Mouse (Mus musculus): ENCODE data around the gene Rab11fip4. TPM values are rescaled to one million over a fixed set of nuclear protein-coding genes. Genes with fewer than 3 reads are reported as not detected.
A peak's percentile ranks its signal among the peaks of the same experiment; 100 is the strongest.
"Not testable (repeated sequence)": the region's sequence is repeated elsewhere in the genome, so short reads cannot be mapped to it uniquely, and the experiment has no call there.

Rab11fip4 gene
- polyA plus RNA-seq, 3 experiments from 2014 or later = 10.3 to 14.3 (median 12.6) TPM

DNA sequence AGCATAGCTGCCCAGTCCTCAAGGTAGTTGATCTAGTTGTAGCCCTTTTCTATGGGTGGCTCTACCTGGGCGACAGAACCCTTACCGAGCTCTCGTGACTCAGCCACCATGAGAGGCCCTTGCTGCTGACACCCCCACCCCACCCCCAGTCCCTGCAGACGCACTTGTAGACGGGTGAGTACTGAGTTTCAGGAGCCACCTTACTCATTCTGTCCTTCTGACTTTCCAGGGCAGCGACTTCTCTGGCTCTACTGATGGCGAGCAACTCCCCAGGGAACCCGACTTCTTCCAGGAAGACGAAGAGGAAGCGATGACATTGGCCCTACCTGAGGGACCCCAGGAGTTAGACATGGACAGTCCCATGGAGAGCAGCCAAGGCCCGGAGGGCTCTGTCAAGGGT is 89.5 kb downstream of the Rab11fip4 start:
- ATAC-seq = no peak

DNA sequence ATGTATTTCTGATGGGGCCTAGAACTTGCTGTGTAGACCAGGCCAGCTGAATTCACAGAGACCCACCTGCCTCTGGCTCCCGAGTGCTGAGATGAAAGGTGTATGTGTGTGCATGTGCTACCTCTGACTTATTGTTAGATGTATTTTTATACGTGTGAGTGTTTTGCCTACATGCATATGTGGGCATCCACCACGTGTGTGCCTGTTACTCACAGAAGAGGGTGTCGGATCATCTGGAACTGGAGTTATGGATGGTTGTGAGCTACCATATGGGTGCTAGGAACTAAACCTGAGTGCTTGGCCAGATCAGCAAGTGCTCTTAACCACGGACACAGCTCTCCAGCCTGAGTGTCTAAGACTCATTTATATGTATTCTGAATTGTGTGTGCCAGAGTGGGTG is 90.2 kb downstream of the Rab11fip4 start:
- ATAC-seq = no peak

DNA sequence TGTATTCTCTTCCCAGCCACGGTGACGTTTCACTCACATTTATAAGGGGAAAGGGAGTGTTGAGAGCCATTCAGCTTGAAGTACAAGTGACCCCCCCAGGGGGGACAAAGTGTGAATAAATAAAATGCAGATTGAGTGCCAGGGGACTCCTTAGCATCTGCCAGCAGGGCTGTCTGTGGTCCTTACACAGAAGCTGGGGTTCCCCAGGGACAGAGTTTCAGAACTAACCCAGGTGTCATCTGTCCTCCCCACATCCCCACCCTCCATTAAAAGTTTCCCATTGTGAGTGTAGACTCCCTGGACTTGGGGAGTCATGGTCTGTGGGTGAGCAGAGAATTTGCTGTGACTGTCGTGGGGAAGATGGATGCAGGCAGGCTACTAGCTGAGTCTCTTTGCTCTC is 90.8 kb downstream of the Rab11fip4 start:
- no peak for ATAC-seq

DNA sequence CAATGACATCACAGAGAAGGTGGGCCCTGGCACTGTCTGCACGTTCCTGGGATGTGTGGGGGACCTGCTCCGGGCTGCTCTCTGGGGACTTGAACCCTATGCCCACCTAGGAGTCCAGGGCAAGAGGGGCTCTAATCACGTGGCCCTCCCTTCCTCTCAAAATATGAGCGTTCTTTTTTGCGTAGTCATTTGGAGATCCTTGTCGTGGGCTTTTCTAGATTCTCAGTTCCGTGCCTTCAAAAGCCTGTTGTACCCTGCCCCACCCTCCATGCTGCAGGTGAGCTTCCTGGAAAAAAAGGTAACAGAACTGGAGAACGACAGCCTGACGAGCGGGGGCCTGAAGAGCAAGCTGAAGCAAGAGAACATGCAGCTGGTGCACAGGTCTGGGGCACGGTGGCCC is 94.1 kb downstream of the Rab11fip4 start:
- ATAC-seq = no peak

DNA sequence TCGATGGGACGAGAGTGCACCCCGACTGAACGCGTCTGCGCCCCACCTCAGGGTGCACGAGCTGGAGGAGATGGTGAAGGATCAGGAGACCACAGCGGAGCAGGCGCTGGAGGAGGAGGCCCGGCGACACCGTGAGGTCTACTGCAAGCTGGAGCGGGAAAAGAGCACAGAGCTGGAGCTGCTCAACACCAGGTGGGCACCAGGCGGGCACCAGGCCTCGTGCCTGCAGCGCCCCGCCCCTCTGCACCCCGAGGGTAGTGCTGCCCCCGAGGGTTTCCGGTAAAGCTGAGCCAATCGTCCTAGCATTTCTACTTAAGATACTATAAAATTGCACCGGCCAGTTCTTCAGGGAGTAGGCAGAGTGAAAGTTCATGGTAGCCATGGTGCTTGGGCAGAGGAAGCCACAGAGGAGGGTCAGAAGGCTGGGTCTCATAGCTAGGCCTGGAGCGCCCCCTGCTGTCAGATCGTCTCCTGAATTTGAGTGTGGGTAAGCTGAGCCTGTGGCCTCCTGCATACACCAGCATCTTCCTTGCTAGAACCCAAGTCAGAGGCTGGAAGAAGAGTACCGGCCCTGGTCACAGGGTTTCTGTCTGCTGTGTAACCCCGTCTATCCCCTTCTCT is 95.6 kb downstream of the Rab11fip4 start:
- ATAC-seq = peak; percentile 75

DNA sequence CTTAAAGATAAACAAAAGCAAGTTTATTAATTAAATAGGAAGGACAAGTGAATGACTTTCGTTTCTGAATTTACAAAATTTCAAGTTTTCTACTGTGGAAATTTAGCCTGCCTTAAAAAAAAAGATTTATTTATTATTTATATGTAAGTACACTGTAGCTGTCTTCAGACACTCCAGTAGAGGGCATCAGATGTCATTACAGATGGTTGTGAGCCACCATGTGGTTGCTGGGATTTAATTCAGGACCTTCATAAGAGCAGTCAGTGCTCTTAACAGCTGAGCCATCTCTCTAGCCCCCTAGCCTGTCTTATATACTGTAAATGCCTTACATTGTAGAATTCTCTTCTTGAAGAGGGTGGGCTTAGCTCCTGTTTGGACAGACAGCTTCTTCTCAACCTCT is 98.9 kb downstream of the Rab11fip4 start:
- ATAC-seq = no peak

DNA sequence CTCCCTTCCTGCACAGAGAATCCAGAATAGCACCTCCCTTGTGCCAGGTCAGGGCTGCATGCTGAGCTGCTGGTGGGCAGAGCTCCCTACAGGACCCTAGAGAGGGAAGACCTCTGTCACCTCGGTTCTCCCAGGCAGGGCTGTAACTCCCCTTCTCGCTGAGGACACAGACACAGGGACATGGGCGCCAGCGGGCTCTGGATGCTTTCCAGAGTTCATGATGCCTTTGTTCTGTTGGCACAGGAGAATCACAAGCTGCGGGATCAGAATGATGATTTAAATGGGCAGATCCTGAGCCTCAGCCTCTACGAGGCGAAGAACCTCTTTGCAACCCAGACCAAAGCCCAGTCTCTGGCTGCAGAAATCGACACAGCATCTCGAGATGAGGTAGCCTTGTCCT is 100.5 kb downstream of the Rab11fip4 start:
- no peak for ATAC-seq

DNA sequence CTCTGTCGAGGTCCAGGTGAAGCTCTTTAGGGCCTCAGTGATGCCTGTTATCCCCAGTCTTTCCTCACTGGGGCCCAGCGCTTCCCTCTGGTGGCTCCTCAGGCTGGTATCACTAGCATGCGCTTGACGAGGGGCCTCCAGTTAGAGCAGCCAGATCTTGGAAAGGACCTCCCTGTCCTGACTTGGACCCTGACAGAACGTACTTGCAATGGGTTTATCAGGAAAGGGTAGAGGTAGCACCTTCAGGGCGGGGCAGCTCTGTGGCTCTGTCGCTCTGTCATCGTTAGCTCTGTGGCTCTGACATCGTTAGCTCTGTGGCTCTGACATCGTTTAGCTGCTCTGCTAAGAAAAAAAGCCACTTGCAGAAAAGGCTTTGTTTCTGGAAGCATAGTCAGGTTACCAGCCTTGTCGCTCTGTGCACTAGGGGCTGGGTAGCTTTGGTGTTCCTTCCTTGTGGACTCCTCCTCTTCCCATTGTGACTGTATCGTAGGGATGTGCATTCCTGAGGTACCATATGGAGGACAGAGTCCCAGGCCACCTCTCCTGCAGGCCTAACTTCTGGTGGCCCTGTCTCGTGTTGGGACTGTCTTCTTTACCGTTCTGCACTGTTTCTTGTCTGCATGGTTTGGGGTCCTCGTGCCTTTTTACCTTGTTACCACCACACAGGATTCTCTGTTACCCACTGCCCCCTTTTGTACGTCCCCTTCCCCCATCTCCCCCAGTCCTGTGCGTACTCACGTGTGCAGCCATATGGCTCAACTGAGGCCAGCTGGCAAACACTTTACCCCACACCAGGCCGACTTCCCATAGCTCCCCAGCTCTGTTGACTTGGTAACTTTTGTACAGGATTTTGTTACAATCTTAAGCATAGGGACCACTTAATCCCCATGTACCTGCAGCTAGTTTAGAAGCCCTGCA is 105.6 kb downstream of the Rab11fip4 start:
- ATAC-seq = no peak

DNA sequence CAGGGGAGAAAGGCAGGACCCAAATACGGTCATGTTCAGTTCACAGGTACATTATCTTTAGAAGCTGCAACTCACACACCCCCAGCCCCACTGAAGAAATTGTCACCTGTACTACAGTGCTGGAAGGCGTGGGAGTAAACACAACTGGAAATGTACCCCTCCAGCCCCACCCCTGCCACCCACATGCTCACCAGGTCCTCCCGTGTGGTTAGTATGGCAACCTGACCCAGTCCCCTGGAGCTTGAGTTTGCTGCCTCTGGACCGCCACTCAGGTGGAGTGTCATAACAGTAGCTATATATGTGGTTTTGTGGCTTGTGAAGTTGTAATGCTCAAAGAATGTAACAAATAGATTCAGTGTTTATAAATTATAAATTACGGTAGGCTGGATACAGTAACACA is 107.1 kb downstream of the Rab11fip4 start:
- peak; percentile 28 for ATAC-seq

DNA sequence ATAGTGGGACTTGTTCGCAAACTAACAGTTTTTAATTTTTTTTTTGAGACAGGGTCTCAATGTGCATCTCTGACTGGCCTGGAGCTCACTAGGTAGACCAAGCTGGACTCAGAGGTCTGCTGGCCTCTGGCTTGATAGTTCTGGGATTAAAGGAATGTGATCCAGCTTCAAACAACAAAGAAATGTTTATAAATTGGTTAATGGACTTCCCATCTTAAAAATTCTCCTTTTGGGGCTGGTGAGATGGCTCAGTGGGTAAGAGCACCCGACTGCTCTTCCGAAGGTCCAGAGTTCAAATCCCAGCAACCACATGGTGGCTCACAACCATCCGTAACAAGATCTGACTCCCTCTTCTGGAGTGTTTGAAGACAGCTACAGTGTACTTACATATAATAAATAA is 107.5 kb downstream of the Rab11fip4 start:
- not testable (repeated sequence) for ATAC-seq

DNA sequence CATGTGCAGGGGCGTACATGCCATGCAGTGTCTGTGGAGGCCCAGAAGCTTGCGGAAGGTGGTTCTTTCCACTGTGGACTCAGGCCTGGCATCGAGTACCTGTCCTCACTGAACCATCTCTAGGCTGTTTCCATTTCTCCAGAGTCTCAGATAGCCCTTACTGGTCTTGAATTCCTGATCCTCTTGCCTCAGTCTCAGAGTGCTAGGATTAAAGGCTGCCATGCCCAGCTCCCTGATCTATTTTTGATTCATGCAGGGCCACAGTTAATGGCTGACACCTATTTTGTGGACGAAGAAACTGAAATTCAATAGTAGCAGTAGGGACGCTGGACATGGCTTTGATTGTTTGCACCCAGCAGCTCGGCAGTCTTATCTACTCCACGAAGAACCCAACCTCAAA is 110.5 kb downstream of the Rab11fip4 start:
- ATAC-seq = no peak

DNA sequence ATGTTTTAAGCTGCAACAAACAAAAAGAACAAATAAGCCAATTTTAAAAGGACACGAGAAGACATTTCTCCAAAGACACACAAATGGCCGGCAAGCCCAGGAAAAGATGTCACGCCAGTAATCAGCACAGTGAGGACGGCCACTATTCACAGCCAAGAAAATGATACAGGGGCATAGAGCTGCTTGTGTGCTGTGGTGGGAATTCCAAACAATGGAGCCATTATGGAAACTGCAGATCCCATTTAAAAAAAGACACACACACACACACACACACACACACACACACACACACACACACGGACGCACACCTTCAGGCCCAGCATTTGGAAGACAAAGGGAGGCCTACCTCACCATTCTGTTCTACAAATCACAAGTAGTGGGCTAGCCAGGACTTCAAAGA is 111.1 kb downstream of the Rab11fip4 start:
- no peak for ATAC-seq

DNA sequence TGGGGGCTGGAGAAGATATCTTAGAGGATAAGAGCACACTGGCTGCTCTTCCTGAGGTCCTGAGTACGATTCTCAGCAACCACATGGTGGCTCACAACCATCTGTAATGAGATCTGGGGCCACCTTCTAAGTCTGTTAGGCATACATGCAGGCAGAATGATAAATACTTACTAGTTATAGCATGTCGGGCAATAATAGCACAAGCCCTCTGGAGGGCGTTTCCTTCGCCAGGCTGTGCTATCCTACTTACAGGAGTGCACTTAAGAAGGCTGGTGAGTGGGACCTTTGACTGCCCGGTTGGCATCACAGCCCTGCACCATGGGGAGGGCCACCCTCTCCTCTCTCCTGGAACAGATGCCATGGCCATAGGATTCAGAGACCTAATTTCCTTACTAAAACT is 112.4 kb downstream of the Rab11fip4 start:
- ATAC-seq = peak; percentile 58

DNA sequence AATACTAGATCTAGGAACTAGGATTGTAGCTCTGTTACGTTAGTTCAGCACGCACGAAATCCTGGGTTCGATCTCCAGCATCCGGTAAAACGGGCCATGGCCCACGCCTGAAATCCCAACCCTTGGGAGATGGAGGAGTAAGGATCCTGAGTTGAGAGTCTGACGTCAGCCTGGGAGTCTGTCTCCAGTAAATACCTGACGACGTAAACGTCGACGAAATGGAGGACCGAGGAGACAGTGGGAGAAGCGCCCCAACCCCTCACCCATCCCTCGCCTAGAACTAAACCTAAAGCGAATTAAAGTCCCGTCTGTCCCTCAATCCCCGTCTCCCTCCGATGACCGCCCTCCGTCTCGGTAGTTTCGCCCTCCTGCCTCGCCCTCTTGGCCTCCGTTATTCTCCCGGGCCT is 112.9 kb downstream of the Rab11fip4 start:
- peak; percentile 38 for ATAC-seq

DNA sequence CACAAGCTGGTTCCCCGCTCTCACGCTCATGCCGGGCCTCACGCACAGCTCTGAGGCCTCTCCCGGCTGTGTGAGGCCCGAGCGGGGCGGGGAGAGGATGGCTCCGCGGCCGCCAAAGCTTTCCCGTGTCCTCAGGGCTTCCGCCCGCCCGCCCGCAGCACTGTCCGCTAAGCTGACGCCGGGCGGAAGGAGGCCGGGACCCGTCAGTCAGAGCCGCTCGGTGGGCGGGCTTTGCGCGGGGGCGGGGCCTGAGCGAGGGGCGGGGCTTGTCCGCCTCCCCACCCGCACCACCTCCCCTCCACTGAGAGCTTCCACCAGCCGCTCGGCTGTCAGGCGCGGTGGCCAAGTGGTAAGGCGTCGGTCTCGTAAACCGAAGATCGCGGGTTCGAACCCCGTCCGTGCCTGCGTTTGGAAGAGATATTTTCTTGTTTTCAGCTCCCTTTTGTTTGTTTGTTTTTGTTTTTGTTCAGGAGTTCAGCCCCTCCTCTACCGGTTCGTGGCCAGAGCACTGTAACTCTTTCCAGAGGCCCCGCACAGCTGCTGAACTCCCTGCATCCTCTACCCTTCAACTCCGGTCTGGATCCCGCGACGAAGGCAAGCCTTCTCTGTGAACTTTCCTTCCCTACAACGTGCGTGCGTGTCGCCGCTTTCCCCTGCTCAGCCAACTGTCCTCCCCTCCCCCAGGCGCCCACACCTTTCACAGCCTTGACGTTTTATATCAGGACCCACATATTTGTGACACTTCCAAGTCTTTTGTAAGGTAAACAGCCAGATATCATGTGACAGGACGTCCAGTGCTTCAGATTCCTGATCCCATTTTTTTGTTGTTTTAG is 113.5 kb downstream of the Rab11fip4 start:
- peak; percentile 73 for ATAC-seq

DNA sequence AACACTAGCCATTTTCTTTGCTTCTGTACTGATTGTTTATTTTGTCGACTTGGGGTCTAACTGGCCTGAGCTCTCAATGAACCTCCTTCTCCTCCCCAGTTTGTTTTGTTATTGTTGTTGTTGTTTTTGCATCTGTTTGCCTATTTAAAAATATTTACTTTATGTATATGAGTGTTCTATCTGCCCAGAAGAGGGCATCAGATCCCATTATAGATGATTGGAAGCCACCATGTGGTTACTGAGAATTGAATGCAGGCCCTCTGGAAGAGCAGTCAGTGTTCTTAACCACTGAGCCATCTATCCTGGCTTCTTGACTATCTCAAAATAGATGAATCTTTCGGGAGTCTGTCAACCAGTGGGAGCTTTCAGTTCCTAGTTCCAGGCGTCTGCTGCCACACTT is 116.1 kb downstream of the Rab11fip4 start:
- no peak for ATAC-seq

DNA sequence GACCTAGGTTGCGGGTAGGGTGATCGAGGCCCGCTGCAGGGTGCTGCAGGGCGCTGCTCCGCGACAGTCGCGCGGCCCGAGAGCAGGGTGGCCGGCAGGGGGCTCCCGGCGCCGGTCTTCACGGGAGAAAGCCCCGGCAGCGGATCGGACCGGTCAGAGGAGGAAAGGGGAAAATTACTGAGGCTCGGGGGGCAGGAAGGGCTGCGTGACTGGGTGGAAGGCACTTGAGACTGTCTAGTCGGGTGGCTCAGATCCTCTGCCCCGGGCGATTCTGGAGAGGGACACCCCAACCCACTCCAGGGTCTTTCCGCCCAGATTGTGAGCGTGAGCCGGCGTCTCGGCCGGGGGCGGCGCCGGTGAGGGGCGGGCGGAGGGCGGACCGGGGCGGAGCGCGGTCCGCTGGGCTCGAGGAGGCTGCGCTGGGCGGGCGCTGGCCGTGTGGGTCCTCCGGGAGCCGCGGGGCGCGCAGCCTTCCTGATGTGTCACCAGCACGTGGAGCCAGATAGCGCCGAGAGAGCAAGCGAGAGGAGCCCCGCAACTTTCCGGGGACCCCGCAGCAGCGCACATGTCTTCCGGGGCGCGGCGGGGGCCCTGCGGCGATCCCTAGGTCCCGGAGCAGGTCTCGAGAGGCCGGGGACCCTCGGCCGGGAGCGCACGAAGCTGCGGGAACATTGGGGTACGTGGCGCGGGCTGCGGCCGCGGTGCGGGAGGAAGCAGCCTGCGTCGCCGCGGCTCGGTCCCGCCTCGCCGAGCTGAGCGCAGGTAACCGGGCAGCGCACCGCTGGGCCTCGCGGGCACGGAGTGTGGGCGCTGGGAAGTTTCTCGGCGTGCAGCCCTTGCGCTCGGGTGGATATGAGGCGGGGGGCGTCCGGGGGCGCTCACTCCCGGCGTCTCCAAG is 120.1 kb downstream of the Rab11fip4 start:
- ATAC-seq = peak; percentile 67

DNA sequence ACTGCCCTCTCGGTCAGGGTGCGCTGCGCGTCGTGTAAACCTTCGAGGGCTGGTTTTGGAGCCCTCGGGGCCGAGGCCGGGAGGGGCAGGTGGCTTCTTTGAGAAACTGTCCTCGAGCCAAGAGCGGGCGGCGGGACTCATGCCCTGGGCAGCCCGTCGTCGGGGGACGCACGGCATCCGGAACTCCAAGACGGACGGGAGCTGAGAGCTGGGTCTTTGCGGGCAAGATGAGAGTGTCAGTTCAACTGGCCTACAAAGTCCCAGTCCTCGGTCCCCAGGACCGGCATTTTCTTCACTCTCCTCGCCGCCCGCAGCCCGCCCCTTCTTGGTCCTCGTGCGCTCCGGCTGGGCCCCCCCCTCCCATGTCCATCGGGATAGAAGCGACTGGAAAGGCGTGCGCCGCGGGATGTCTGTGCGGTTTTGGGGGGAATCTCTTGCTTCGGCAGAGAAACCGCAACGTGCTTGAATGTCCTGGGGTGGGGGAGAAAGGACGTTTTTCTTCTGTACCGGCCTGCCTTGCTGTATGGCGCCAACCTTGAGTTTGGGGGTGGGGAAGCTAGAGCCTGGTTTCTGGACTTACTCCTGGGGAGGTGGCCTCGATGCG is 120.9 kb downstream of the Rab11fip4 start:
- no peak for ATAC-seq

DNA sequence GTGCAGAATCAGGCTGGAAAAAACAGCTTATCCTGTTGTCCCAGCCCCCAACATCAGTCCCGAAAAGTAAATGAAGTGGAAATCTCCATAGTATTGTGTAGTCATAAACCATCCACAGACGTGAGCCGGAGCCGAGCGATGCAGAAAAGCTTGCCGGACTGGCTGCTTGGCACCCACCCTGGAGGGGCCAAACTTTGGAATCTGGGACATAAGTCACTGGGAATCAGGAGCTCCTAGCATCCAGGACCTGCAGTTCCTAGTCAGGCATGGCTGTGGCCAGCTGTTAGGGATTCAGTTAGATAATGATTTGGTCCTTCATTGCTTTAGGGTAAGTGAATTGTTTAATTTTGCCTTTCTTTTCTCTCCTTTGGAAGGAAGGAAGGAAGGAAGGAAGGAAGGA is 122.2 kb downstream of the Rab11fip4 start:
- no peak for ATAC-seq

DNA sequence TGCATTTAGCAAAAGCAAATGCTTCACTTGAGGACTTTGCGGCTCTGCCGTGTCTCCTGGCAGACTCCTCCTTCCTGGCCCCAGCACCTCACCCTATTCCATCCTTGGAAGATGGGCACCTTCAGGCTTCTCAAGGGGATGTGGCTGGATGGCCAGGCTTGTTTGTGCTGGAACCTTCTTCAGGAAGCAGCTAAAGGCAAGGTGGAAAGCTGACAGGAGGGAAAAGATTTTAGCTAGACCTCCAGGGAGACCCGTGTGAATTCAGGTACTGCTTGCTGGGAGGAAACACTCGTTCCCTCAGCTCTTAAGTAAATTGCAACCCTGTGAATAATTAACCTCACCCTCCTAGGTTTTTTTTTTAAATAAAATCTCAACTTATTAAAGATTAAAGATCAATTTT is 122.7 kb downstream of the Rab11fip4 start:
- ATAC-seq = no peak

DNA sequence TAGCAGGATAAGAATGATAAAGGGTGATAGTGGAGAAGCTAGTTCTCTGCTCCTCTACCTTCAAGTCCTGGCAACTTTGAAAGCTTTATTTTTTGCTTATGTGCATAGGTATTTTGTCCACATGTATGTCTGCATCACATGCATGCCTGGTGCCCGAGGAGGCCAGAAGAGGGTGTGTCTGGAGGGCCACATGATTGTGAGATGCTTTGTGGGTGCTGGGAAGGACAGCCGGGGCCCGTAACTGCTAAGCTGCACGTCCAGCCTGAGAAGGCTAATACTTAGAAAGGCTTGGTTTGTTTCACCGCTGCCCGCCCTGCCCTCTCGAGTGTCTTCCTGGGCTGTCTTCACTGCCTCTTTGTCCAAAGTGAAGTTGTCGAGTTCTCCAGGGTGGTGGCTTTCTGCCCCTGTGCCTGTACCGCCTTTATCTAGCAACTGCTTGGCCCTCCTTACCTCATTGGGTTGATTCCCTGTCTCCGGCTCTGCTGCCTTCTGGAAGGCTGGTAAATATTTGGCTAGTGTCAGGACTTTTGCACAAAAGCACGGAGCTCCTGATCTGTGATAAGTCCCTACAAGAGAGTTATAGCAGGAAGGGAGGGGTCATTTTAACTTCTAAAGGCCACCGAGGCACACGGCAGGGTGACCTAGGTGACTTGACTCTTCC is 123.2 kb downstream of the Rab11fip4 start:
- ATAC-seq = no peak

All from inflammation-experienced regulatory T-cells, adult 6 months (primary cell).